Mouse (Mus musculus) neural tube, embryonic 15.5 days (tissue): ENCODE data around the gene Olfr31. TPM values are rescaled to one million over a fixed set of nuclear protein-coding genes. Genes with fewer than 3 reads are reported as not detected.

Source experiments
- polyA plus RNA-seq: library from polyadenylated mRNA; unstranded; fragments of >200 nt; fragmentation: Nextera tagmentation; extraction: Ambion mirVana; gene quantifications from 2 replicates; pipeline ENCODE4 v1.2.1, GENCODE M21; 2015

Olfr31 gene
- polyA plus RNA-seq, 1 experiment from 2014 or later: 0.04 TPM

Other genes with a start within 250 kb of the Olfr31 start
- 237 and 254 TPM in 2 replicates for gene Psmd6, start 201.8 kb upstream of the Olfr31 start, polyA plus RNA-seq
- gene Olfr720, start 136.0 kb upstream of the Olfr31 start, polyA plus RNA-seq: not detected in 2 replicates
- 2.9 and 4.3 TPM in 2 replicates for gene Il3ra, start 23.4 kb downstream of the Olfr31 start, polyA plus RNA-seq
- gene Olfr721-ps1, start 78.5 kb downstream of the Olfr31 start, polyA plus RNA-seq: not detected in 2 replicates